Mouse (Mus musculus) liver, embryonic 13.5 days (tissue): ENCODE measurements at regions not wholly inside any gene's neighbourhood (a gene's known extent, or its start where the extent isn't known, plus 50 kb on each side); places are given as distances from the start of the nearest gene placed in this dataset.

Source experiments
- ATAC-seq: fragments of 200-750 bp; cut with Nextera tagmentation; 2 replicates; pipeline ENCODE4 v1.8.0; 2017; ENCODE audit warnings: low read depth, mild to moderate bottlenecking, moderate number of reproducible peaks, moderate library complexity
- DNase-seq: peaks from one replicate; pipeline ENCODE4 v3.0.0; 2022
- H3K27ac ChIP-seq: fragments of 300-500 bp; sonication (generic); 2 replicates; pipeline ENCODE4 v1.5.1; 2015; ENCODE audit warnings: moderate library complexity, mild to moderate bottlenecking, inconsistent platforms
- H3K27me3 ChIP-seq: fragments of 300-500 bp; sonication (generic); 2 replicates; pipeline ENCODE4 v1.6.1; 2015; ENCODE audit warnings: mild to moderate bottlenecking, inconsistent platforms
- H3K36me3 ChIP-seq: fragments of 300-500 bp; sonication (generic); 2 replicates; pipeline ENCODE4 v1.6.1; 2015; ENCODE audit warnings: mild to moderate bottlenecking, inconsistent platforms
- H3K4me1 ChIP-seq: fragments of 300-500 bp; sonication (generic); replicated peaks from 2 replicates; pipeline ENCODE4 v1.6.1; 2015; ENCODE audit warnings: inconsistent platforms
- H3K4me2 ChIP-seq: fragments of 300-500 bp; sonication (generic); 2 replicates; pipeline ENCODE4 v1.6.1; 2015; ENCODE audit warnings: inconsistent platforms, mild to moderate bottlenecking, moderate library complexity
- H3K4me3 ChIP-seq: fragments of 300-500 bp; sonication (generic); replicated peaks from 2 replicates; pipeline ENCODE4 v1.5.1; 2015; ENCODE audit warnings: mild to moderate bottlenecking, inconsistent platforms
- H3K9ac ChIP-seq: fragments of 300-500 bp; sonication (generic); 2 replicates; pipeline ENCODE4 v1.6.1; 2015; ENCODE audit warnings: mild to moderate bottlenecking, inconsistent platforms
- H3K9me3 ChIP-seq: fragments of 300-500 bp; sonication (generic); replicated peaks from 2 replicates; pipeline ENCODE4 v1.6.1; 2016; ENCODE audit warnings: inconsistent platforms
- WGBS: fragments of 180-500 bp; shearing (Covaris S2); methylation state at CpG from one replicate; pipeline ENCODE4 v1.1.7; 2015; ENCODE audit not compliant: insufficient replicate concordance; 5-methylcytosine and 5-hydroxymethylcytosine counted together

DNA sequence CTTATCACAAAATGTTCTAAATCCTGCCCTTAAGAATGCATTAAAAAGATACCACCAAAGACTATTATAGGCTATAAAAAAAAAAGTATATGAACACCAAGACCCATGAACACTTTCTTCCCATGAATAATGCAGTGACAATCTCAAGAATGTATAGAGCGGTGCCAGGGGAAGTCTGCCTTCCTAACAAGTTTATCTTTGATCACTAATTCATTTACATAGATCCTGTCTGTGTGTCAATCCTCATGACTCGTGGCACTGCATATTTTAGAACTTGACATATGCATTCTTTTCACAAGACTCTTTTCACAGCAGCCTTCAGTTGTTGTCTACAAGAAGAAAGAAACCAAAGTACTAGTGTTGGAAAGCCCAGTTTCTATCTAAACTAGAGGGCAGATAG, 373.4 kb upstream of the Gm9747 start:
- no peaks in the 10 kb centered on the region for H3K36me3 ChIP-seq
- H3K9me3 ChIP-seq, result no peaks in the 10 kb centered on the region
- H3K9ac ChIP-seq, result no peak overlapping the region
- no peak overlapping the region for H3K4me2 ChIP-seq
- DNase-seq (no peak), ATAC-seq (no peak)
- WGBS, result 52% methylated on average over 2 of the region's 2 CpGs
- H3K4me3 ChIP-seq, result no peak overlapping the region
- H3K4me1 ChIP-seq, result no peaks in the 10 kb centered on the region
- H3K27me3 ChIP-seq, result no peaks in the 10 kb centered on the region
- no peak overlapping the region for H3K27ac ChIP-seq

DNA sequence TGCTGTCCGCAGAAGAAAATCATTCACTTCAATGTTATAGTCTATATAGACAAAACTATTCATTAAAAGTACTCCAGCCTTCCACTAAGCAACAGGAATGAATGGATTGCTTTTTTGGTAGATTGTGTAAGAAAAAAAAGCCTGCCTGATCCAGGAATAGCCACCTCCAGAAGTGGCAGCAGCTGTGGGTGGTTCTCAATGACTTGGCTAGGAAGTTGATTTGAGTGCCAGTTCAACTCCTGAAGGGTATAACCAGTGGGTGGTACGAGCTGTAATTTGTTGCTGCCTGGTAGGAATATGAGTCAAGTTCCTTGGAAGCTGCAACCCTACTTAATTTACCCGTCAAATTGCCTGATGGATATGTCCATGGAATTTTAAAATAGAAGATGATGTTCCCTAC, 368.3 kb upstream of the Gm9747 start:
- Histone ChIP-seq H3K4me1 (no peaks in the 10 kb centered on the region), H3K4me3 (no peak overlapping the region), H3K4me2 (no peak overlapping the region), H3K27me3 (no peaks in the 10 kb centered on the region), H3K36me3 (no peaks in the 10 kb centered on the region), H3K9me3 (no peaks in the 10 kb centered on the region), H3K27ac (no peak overlapping the region), H3K9ac (no peak overlapping the region)
- no peak for DNase-seq
- ATAC-seq, result no peak
- WGBS, result 55% methylated on average over 3 of the region's 3 CpGs

DNA sequence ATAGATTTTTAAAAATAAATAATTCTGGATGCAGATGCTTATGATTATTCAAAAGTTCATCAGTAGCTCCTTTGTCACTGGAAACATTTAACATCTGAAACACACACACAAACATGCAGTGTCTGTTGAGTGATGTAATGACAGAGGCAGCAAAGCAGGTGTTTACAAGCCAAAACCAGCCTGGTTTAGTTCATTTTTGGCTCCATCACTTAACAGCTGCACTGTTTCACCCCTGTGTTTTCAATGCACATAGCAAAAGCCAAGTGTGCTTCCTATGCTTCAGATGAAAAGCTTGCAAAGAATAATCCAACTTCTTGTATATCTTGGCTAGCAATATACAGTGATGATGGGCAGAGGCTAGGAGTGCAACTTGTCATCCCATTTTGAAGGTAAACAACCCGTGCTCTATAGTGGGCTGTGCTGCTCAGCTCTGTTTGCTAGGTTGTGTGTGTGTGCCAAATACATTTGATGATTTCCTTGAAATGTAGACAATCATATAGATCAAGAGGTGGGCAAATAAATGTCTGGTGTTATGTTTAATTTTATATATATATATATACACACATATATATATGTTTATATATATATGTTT, 345.9 kb upstream of the Gm9747 start:
- no peak overlapping the region for H3K9ac ChIP-seq
- no peak overlapping the region for H3K27ac ChIP-seq
- H3K4me1 ChIP-seq, result no peaks in the 10 kb centered on the region
- H3K4me2 ChIP-seq, result no peak overlapping the region
- whole genome bisulfite sequencing, result 24% methylated on average over 1 of the region's 1 CpGs
- H3K36me3 ChIP-seq, result no peaks in the 10 kb centered on the region
- H3K9me3 ChIP-seq, result no peaks in the 10 kb centered on the region
- ATAC-seq (no peak), DNase-seq (no peak)
- H3K27me3 ChIP-seq, result no peaks in the 10 kb centered on the region
- H3K4me3 ChIP-seq, result no peak overlapping the region

DNA sequence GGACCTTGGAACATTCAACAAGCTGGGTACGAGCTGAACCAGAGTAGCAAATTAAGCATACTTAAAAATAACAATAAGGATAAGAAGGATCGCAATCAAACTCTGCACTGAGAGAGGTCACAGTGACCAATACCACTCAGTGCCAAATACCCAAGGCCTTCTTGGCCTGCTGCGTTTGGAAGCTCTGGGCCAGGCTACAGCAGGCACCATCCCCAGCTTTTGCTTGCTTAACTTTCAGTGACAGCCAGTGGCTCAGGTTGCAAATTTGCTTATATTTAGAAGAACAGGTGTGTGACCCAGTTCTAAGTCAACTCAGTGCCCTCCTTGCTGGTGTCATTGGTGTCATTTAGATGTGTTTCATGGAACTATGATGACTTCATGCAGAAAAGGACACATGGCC, 335.7 kb upstream of the Gm9747 start:
- no peak for DNase-seq
- Histone ChIP-seq H3K27ac (no peak overlapping the region), H3K9ac (no peak overlapping the region), H3K27me3 (no peaks in the 10 kb centered on the region), H3K4me2 (no peak overlapping the region), H3K4me1 (no peaks in the 10 kb centered on the region), H3K9me3 (no peaks in the 10 kb centered on the region), H3K36me3 (no peaks in the 10 kb centered on the region), H3K4me3 (no peak overlapping the region)
- no peak for ATAC-seq
- 45% methylated on average over 3 of the region's 3 CpGs for WGBS

DNA sequence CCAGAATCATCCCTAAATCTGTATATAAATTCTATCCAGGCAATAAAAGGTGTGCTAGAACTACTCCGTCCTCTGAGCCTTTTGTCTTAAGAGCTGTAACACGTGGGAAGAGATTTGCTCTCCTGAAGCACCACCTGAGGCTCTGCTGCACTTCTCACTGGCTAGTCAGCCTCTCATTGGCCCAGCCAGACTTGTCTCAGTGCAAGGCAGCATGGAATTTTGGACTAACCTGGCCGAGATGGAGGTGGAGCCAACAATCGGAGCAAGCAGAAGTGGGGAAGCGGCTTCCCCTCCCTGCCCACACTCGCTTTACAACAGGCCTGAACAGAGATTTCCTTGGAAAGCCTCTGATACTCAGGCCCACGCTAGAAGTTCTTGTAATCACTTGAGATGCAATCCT, 332.1 kb upstream of the Gm9747 start:
- ATAC-seq, result no peak
- Histone ChIP-seq H3K9me3 (no peaks in the 10 kb centered on the region), H3K4me2 (no peak overlapping the region), H3K27ac (no peak overlapping the region), H3K4me1 (no peaks in the 10 kb centered on the region), H3K27me3 (no peaks in the 10 kb centered on the region), H3K9ac (no peak overlapping the region), H3K4me3 (no peak overlapping the region), H3K36me3 (no peaks in the 10 kb centered on the region)
- no peak for DNase-seq
- 54% methylated on average over 7 of the region's 7 CpGs for WGBS

DNA sequence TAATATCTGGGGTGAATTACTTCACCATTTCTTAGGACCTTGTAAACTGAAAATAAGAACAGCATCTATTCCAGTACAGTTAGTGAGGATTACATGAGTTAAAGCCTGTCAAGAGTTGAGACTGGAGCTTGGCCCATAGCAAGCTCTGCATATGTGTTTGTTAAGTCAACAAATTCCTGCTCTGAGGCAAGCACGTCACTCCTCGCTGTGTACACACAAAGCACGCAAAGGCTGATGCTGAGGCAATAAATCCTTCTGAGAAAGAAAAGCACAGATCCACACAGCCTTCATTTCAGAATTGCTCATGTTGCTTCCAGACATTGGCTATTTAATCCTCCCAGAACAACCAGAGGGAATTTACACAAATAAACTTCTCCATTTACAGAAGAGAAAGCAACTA, 328.9 kb upstream of the Gm9747 start:
- Histone ChIP-seq H3K9me3 (no peaks in the 10 kb centered on the region), H3K9ac (no peak overlapping the region), H3K4me1 (no peaks in the 10 kb centered on the region), H3K36me3 (no peaks in the 10 kb centered on the region), H3K27ac (no peak overlapping the region), H3K4me2 (no peak overlapping the region), H3K27me3 (no peaks in the 10 kb centered on the region), H3K4me3 (no peak overlapping the region)
- ATAC-seq (no peak), DNase-seq (no peak)
- 65% methylated on average over 3 of the region's 3 CpGs for WGBS

DNA sequence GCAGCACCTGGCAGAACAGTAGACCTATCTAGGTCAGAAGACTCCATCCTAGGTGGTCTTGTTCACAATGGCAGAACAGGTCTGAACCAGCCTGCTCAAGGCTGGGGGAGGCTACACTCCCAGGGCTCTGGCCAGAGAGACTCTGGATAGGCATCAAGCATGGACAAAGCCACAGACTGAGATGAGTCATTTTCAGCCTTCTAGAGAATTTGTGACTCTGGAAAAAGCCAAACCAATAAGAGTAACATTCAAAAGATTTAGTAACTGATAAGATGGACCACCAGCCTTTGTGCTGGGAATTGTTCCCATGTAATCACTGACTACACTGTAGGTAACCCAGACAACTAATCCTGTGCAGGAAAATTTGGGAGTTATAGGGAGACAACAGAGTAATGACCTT, 320.3 kb upstream of the Gm9747 start:
- DNase-seq, result no peak
- H3K9ac ChIP-seq, result no peak overlapping the region
- ATAC-seq, result no peak
- no peak overlapping the region for H3K4me2 ChIP-seq
- no peaks in the 10 kb centered on the region for H3K27me3 ChIP-seq
- H3K4me1 ChIP-seq, result no peaks in the 10 kb centered on the region
- H3K27ac ChIP-seq, result no peak overlapping the region
- no peaks in the 10 kb centered on the region for H3K9me3 ChIP-seq
- no peaks in the 10 kb centered on the region for H3K36me3 ChIP-seq
- no peak overlapping the region for H3K4me3 ChIP-seq

DNA sequence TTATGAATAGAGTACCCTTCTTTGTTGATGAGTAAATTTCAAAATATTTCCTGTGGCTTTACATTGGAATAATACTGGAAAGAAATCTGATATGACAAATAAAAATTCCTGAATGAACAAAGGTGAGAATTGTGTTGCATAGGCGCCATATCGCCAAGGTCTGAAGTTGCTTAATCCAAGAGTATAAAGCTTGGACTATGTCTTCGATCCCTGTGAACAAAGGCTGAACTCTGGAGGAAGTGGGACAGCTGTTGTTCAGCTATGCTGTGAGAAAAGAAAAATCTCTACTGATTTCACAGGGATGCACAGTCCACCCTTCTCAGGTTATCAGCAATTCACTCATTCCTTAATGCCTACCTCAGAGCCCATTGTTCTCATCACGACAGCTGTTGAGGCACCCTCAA, 319.3 kb upstream of the Gm9747 start:
- no peaks in the 10 kb centered on the region for H3K36me3 ChIP-seq
- WGBS, result 59% methylated on average over 4 of the region's 4 CpGs
- H3K4me3 ChIP-seq, result no peak overlapping the region
- H3K4me1 ChIP-seq, result no peaks in the 10 kb centered on the region
- no peaks in the 10 kb centered on the region for H3K9me3 ChIP-seq
- DNase-seq (no peak), ATAC-seq (no peak)
- H3K27me3 ChIP-seq, result no peaks in the 10 kb centered on the region
- no peak overlapping the region for H3K9ac ChIP-seq
- no peak overlapping the region for H3K27ac ChIP-seq
- no peak overlapping the region for H3K4me2 ChIP-seq

DNA sequence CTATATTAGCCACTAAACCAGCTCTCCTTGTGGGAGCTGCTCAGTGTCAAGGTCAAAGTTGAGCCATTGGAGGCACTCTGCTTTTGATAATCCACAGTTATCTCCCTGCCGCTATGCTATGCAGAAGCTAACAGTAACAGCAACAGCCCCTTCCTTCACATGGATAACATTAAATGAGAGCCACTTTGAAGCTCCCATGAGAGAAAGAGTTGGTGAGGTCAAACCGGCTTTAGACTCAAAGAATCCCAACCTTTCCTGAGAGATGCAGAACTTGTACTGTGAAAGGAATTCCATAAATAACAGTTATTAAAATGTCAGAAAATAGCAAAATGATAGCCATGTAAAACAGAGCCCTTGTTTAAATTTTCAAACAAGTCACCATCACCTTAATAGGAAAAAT, 316.1 kb upstream of the Gm9747 start:
- WGBS, result 67% methylated on average over 2 of the region's 2 CpGs
- Histone ChIP-seq H3K4me1 (no peaks in the 10 kb centered on the region), H3K9ac (no peak overlapping the region), H3K27ac (no peak overlapping the region), H3K4me2 (no peak overlapping the region), H3K36me3 (no peaks in the 10 kb centered on the region), H3K9me3 (no peaks in the 10 kb centered on the region), H3K4me3 (no peak overlapping the region), H3K27me3 (no peaks in the 10 kb centered on the region)
- DNase-seq (no peak), ATAC-seq (no peak)

DNA sequence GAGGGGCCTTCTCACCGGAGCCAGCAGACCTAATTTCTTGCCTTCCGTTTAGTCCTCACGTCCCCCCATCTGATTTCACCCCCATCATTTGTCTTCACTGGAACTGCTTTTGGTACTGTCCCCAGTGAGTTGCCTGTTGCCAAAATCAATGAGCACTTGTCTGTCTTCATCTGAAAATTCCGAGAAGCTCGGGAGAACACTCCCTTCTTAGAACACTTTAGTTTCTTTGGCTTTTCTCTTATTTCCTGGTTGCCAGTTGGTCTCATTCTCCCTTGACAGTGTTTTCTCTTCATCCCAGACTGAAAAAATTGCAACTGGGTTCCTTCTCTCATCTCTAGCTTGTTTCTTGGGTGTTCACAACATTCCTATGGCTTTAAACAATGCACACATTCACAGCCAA, 305.2 kb upstream of the Gm9747 start:
- 70% methylated on average over 5 of the region's 5 CpGs for WGBS
- no peaks in the 10 kb centered on the region for H3K4me1 ChIP-seq

DNA sequence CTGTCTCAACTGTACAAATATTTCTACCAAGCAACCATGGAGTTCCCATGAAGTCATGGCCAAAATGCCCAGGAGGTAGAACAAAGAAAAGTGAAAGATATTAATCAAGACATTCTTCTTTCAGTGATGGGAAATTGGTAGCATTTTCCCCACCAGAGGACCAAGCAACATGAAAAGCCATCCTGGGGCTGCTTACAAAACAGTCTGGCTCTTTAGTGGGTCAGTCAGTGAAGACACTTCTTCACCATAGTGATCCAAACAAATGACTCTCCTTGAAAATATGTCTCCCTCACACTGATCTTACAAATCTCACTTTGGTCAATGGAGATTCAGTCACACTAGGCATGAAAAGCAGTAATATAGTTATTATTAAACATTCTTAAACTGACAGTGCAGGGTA, 299.8 kb upstream of the Gm9747 start:
- Histone ChIP-seq H3K27me3 (no peaks in the 10 kb centered on the region), H3K36me3 (no peaks in the 10 kb centered on the region), H3K9me3 (no peaks in the 10 kb centered on the region), H3K9ac (no peak overlapping the region), H3K4me2 (no peak overlapping the region), H3K4me1 (no peaks in the 10 kb centered on the region), H3K4me3 (no peak overlapping the region), H3K27ac (no peak overlapping the region)
- DNase-seq (no peak), ATAC-seq (no peak)

More for the DNA sequence above, 305.2 kb upstream of the Gm9747 start:
- Histone ChIP-seq H3K27ac (no peak overlapping the region), H3K4me2 (no peak overlapping the region), H3K4me3 (no peak overlapping the region), H3K9me3 (no peaks in the 10 kb centered on the region), H3K9ac (no peak overlapping the region), H3K36me3 (no peaks in the 10 kb centered on the region), H3K27me3 (no peaks in the 10 kb centered on the region)
- DNase-seq (no peak), ATAC-seq (no peak)

DNA sequence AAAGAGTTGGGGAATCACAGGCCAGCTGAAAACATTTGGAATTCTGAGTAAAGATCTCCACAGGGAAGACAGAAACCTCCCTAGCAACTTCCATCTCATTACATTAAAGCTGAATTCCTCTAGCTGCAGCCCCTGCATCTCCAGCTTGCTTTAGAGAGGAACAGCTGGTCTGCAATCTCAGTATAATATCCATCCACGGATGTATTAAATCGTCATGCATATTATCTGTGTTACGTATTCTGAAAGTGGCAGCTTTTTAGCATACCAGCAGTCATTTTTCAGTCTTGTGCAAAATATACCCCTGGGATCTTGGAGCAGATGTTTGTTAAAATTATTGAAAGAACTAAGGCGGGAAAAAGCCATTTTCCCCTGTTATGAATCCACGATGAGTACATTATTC, 287.7 kb upstream of the Gm9747 start:
- H3K9me3 ChIP-seq, result no peaks in the 10 kb centered on the region
- ATAC-seq, result no peak
- 69% methylated on average over 5 of the region's 5 CpGs for WGBS
- H3K27ac ChIP-seq, result no peak overlapping the region
- no peaks in the 10 kb centered on the region for H3K36me3 ChIP-seq
- no peak overlapping the region for H3K9ac ChIP-seq
- no peak overlapping the region for H3K4me3 ChIP-seq
- H3K4me2 ChIP-seq, result no peak overlapping the region
- no peak for DNase-seq
- no peaks in the 10 kb centered on the region for H3K4me1 ChIP-seq
- no peaks in the 10 kb centered on the region for H3K27me3 ChIP-seq

DNA sequence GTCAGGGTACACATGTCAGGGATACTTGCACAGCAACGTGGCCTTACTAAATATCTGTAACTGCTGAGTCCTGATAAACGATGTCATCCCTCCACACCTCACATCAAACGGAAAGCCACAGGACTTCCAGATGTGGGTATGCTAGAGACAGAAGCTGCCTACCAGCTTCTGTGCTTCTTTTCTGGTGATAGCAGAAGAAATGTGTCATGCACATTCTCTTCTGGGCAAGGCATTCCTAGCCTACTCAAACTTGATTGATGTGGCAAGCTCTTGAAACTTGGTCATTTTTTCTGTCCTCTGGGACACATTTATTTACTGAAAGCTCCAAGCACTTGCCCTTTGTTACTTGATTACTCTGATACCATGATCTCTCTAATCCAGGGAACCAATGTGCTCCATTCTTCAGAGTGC, 282.8 kb upstream of the Gm9747 start:
- ATAC-seq, result no peak
- no peak for DNase-seq
- no peaks in the 10 kb centered on the region for H3K36me3 ChIP-seq

More for the DNA sequence above, 282.8 kb upstream of the Gm9747 start:
- H3K27me3 ChIP-seq, result no peaks in the 10 kb centered on the region
- H3K9me3 ChIP-seq, result no peaks in the 10 kb centered on the region
- 45% methylated on average over 3 of the region's 3 CpGs for WGBS
- H3K4me3 ChIP-seq, result no peak overlapping the region
- no peak overlapping the region for H3K4me2 ChIP-seq
- no peak overlapping the region for H3K9ac ChIP-seq
- no peak overlapping the region for H3K27ac ChIP-seq
- H3K4me1 ChIP-seq, result no peaks in the 10 kb centered on the region
